Mouse (Mus musculus): ENCODE measurements around the gene Banp. TPM values are rescaled to one million over a fixed set of nuclear protein-coding genes. Genes with fewer than 3 reads are reported as not detected.

Gene Banp
- total RNA-seq, 1 experiment = 53.8 TPM

GRCm38 (mm10) chr8:122062508-122063223 is 113.1 kb downstream of the Banp start:
- in situ Hi-C loops (cut with MboI; ENCODE audit: low sequenced_read_pairs in 2 of 2, unreplicated experiment in 2 of 2) = no loop called here
- Histone ChIP-seq H3K4me1 (ENCODE audit: control insufficient read depth in 2 of 2, insufficient read depth in 2 of 2, low read length in 2 of 2, poor library complexity in 1 of 2) (no peaks in the 10 kb centered on the region), H3K36me3 (ENCODE audit: control insufficient read depth, insufficient read depth, low read length, poor library complexity, severe bottlenecking) (no peaks in the 10 kb centered on the region), H3K4me3 (ENCODE audit: insufficient read depth in 1 of 2, low read depth in 1 of 2, low read length in 2 of 2, poor library complexity in 1 of 2, severe bottlenecking in 1 of 2) (no peak overlapping the region), H3K9me3 (ENCODE audit: control insufficient read depth, insufficient read depth, low read depth, low read length) (no peaks in the 10 kb centered on the region), H3K27ac (ENCODE audit: insufficient read depth, low read depth, low read length, poor library complexity, severe bottlenecking) (no peak overlapping the region), H3K9ac (ENCODE audit: insufficient read depth, low read depth, low read length, poor library complexity, severe bottlenecking) (no peak overlapping the region)
- no peak for DNase-seq (ENCODE audit: low read depth, low spot score)
- TF ChIP-seq ZC3H11A (IDR thresholded peaks at IDR 0.05; ENCODE audit: borderline replicate concordance, low read depth, low read length) = no peak
- TF ChIP-seq HCFC1 (IDR thresholded peaks at IDR 0.05; ENCODE audit: borderline replicate concordance, insufficient read depth, low read length) = no peak
- no peak for TF ChIP-seq CHD2 (IDR thresholded peaks at IDR 0.05; ENCODE audit: low read depth, low read length)
- TF ChIP-seq ZNF384 (IDR thresholded peaks at IDR 0.05; ENCODE audit: low read depth, low read length) = no peak
- TF ChIP-seq MAFK (IDR thresholded peaks at IDR 0.05; ENCODE audit: insufficient read depth, low read depth, low read length) = no peak

- H3K9me3 ChIP-seq (ENCODE audit: control insufficient read depth, insufficient read depth, low read depth, low read length) = no peaks in the 10 kb centered on the region
- TF ChIP-seq HCFC1 (IDR thresholded peaks at IDR 0.05; ENCODE audit: borderline replicate concordance, insufficient read depth, low read length) (no peak), CHD2 (IDR thresholded peaks at IDR 0.05; ENCODE audit: low read depth, low read length) (no peak), ZNF384 (IDR thresholded peaks at IDR 0.05; ENCODE audit: low read depth, low read length) (no peak), MAFK (IDR thresholded peaks at IDR 0.05; ENCODE audit: insufficient read depth, low read depth, low read length) (no peak)
- H3K27ac ChIP-seq (ENCODE audit: insufficient read depth, low read depth, low read length, poor library complexity, severe bottlenecking) = no peak overlapping the region
- H3K4me1 ChIP-seq (ENCODE audit: control insufficient read depth in 2 of 2, insufficient read depth in 2 of 2, low read length in 2 of 2, poor library complexity in 1 of 2) = no peaks in the 10 kb centered on the region
- no peak overlapping the region for H3K9ac ChIP-seq (ENCODE audit: insufficient read depth, low read depth, low read length, poor library complexity, severe bottlenecking)
- no peak for DNase-seq (ENCODE audit: low read depth, low spot score)
- no peaks in the 10 kb centered on the region for H3K36me3 ChIP-seq (ENCODE audit: control insufficient read depth, insufficient read depth, low read length, poor library complexity, severe bottlenecking)
- no peak overlapping the region for H3K4me3 ChIP-seq (ENCODE audit: insufficient read depth in 1 of 2, low read depth in 1 of 2, low read length in 2 of 2, poor library complexity in 1 of 2, severe bottlenecking in 1 of 2)
- in situ Hi-C loops (cut with MboI; ENCODE audit: low sequenced_read_pairs in 2 of 2, unreplicated experiment in 2 of 2) = no loop called here
Measured at GRCm38 (mm10) chr8:122064353-122064752, 114.8 kb downstream of the Banp start.

GRCm38 (mm10) chr8:122067783-122068505 is 118.4 kb downstream of the Banp start:
- no peak overlapping the region for H3K4me3 ChIP-seq (ENCODE audit: insufficient read depth in 1 of 2, low read depth in 1 of 2, low read length in 2 of 2, poor library complexity in 1 of 2, severe bottlenecking in 1 of 2)
- H3K9ac ChIP-seq (ENCODE audit: insufficient read depth, low read depth, low read length, poor library complexity, severe bottlenecking) = no peak overlapping the region
- H3K4me1 ChIP-seq (ENCODE audit: control insufficient read depth in 2 of 2, insufficient read depth in 2 of 2, low read length in 2 of 2, poor library complexity in 1 of 2) = no peaks in the 10 kb centered on the region
- no peaks in the 10 kb centered on the region for H3K9me3 ChIP-seq (ENCODE audit: control insufficient read depth, insufficient read depth, low read depth, low read length)
- TF ChIP-seq HCFC1 (IDR thresholded peaks at IDR 0.05; ENCODE audit: borderline replicate concordance, insufficient read depth, low read length) (no peak), ZC3H11A (IDR thresholded peaks at IDR 0.05; ENCODE audit: borderline replicate concordance, low read depth, low read length) (no peak), MAFK (IDR thresholded peaks at IDR 0.05; ENCODE audit: insufficient read depth, low read depth, low read length) (no peak), ZNF384 (IDR thresholded peaks at IDR 0.05; ENCODE audit: low read depth, low read length) (no peak), CHD2 (IDR thresholded peaks at IDR 0.05; ENCODE audit: low read depth, low read length) (no peak)
- in situ Hi-C loops (cut with MboI; ENCODE audit: low sequenced_read_pairs in 2 of 2, unreplicated experiment in 2 of 2) = no loop called here
- no peaks in the 10 kb centered on the region for H3K36me3 ChIP-seq (ENCODE audit: control insufficient read depth, insufficient read depth, low read length, poor library complexity, severe bottlenecking)
- no peak overlapping the region for H3K27ac ChIP-seq (ENCODE audit: insufficient read depth, low read depth, low read length, poor library complexity, severe bottlenecking)
- no peak for DNase-seq (ENCODE audit: low read depth, low spot score)

- H3K4me1 ChIP-seq (ENCODE audit: control insufficient read depth in 2 of 2, insufficient read depth in 2 of 2, low read length in 2 of 2, poor library complexity in 1 of 2) = no peaks in the 10 kb centered on the region
- in situ Hi-C loops (cut with MboI; ENCODE audit: low sequenced_read_pairs in 2 of 2, unreplicated experiment in 2 of 2) = no loop called here
- H3K4me3 ChIP-seq (ENCODE audit: insufficient read depth in 1 of 2, low read depth in 1 of 2, low read length in 2 of 2, poor library complexity in 1 of 2, severe bottlenecking in 1 of 2) = no peak overlapping the region
- H3K9ac ChIP-seq (ENCODE audit: insufficient read depth, low read depth, low read length, poor library complexity, severe bottlenecking) = no peak overlapping the region
- H3K27ac ChIP-seq (ENCODE audit: insufficient read depth, low read depth, low read length, poor library complexity, severe bottlenecking) = no peak overlapping the region
- H3K36me3 ChIP-seq (ENCODE audit: control insufficient read depth, insufficient read depth, low read length, poor library complexity, severe bottlenecking) = no peaks in the 10 kb centered on the region
- H3K9me3 ChIP-seq (ENCODE audit: control insufficient read depth, insufficient read depth, low read depth, low read length) = no peaks in the 10 kb centered on the region
- TF ChIP-seq HCFC1 (IDR thresholded peaks at IDR 0.05; ENCODE audit: borderline replicate concordance, insufficient read depth, low read length) = no peak
- TF ChIP-seq CHD2 (IDR thresholded peaks at IDR 0.05; ENCODE audit: low read depth, low read length) = no peak
- no peak for TF ChIP-seq MAFK (IDR thresholded peaks at IDR 0.05; ENCODE audit: insufficient read depth, low read depth, low read length)
- TF ChIP-seq ZNF384 (IDR thresholded peaks at IDR 0.05; ENCODE audit: low read depth, low read length) = no peak
- TF ChIP-seq ZC3H11A (IDR thresholded peaks at IDR 0.05; ENCODE audit: borderline replicate concordance, low read depth, low read length) = no peak
- no peak for DNase-seq (ENCODE audit: low read depth, low spot score)
Measured at GRCm38 (mm10) chr8:122068609-122069008, 119.1 kb downstream of the Banp start.
